Mouse (Mus musculus): ENCODE results near the gene Nup88. TPM values are rescaled to one million over a fixed set of nuclear protein-coding genes. Genes with fewer than 3 reads are reported as not detected.
"Not testable (repeated sequence)": the region's sequence is repeated elsewhere in the genome, so short reads cannot be mapped to it uniquely, and the experiment has no call there.

Nup88 gene
- polyA plus RNA-seq, 1 experiment = 20.4 TPM

DNA sequence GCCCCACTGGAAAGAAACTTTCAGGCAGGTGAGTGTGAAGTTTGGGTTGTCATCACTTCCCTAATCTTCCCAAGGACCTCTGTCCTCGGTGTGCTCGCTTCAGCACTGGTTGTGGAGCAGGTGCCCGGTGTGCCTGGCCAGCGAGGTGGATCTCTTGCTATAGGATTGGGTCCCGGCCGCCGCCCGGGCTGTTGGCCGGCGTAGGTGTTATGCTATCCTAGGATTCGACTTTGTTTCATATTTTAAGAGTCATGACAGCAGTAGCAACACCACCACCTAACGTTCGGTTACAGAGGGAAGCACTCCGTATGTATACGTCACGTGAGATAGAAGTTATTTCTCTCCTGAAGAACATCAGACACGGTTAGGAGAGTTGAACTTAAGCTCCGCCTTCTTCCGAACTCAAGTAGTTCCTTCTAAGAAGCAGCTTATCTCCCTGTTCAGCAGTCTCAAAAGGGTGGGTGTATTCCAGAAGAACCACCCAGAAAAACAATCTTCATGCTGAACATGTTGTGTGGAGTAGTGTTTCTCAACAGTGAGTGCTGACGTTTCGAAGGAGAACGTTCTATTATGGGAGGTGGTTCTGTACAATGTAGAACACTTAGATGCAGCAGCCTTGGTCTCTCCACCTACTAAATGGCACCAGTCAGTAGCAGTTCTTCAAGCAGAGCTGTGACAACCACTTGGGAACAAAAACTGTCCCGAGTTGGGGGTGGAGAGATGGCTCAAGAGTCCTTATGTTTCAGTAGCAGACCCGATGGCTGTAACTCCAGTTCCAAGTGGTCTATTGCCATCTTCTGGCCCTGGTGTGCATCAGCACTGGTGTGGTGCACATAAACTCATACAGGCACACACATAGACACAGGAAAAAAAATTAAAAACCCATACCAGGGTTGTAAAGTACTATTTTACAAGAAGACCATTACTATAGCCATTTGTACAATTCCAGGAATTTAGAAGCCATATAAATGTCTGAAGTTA, 1.1 kb upstream of the Nup88 start:
- peak; percentile 48 for DNase-seq (ENCODE audit: low read depth, low spot score)
- WGBS = 12% methylated on average over 24 of the region's 24 CpGs

DNA sequence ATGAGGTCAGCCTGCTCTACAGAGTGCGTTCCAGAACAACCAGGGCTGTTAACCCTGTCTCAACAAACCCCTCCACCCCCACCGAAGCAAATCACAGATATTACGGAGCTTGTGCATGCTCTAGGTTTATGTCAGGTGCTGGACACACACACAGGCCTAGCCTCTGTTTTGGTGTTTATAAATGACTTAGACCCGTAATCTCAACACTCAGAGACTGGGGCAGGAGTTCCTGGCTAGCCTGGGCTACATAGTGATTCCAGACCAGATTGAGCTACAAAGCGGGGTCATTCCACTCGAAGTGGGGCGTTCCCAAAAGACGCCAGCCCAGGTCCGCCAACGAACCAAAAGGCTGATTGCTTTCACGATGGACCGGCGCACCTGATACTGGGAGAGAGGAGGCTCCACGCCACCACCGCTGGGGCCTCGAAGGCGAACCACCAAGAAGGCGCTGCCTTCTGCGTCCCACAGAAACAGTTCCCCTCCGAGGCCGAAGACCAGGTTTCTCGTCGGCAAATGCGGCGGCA, 440 bp downstream of the Nup88 start:
- DNase-seq (ENCODE audit: low read depth, low spot score) = peak; percentile 7
- under 1% methylated on average over 25 of the region's 25 CpGs for WGBS

DNA sequence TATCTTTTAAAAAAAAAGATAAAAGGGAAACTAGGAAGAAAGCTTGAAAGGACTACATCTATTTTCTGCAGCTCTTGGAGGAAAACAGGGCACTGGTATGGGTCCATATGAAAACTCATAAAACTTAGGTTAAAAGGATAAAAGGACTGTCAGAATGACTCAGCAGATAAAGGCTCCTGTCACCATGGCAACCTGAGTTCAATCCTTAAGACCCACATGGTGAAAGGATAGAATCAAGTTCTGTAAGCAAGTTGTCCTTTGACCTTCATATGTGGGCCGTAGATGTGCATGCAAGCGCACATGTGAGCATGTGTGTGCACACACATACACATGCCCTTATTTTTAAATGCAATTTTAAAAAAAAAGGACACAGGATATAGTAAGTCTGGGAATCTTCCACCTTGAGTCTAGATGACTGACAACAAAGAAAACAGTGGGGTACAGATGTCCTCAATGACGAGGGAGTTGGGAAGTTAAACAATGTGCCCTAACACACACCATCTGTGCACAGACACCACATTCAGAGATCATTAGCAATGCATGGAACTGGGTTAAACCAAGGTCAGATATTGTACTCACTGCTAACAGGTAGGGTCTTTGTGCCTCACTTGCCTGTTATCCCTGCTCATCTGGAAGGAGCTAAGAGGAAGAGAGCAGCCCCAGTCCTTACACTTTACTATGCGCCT, 5.4 kb downstream of the Nup88 start:
- no peak for DNase-seq (ENCODE audit: low read depth, low spot score)
- WGBS = 81% methylated on average over 4 of the region's 4 CpGs

DNA sequence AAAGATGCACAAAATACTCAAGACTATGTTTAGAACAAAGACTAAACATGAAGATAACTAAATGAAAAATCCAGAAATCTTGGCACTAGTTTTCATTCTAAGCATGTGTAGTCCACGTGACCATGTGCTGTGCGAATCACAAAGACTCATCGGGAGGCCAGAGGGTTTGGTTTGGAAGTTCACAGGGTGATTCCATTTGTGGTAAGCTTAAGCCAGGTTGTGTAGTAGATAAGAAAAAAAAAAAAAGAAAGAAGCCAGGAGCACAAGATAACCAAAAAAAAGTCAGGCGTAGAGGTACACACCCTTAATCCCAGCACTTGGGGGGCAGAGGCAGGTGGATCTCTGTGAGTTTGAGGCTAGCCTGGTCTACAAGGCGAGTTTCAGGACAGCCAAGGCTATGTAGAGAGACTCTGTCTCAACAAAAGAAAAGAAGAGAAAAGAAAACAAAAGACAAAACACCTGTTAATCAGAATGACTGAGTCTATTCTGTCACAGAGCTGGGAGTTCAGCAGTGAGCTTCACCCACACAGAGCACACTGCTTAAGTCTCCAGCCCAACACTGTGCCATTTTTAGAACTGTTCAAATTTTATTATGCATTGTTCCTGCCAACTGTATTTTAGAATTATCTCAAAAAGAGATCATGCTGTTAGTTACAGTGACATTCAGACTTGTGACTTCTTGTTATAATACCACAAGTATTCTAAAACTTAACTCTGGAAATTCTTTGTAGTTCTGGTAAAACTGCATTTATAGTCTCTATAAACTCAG, 8.8 kb downstream of the Nup88 start:
- DNase-seq (ENCODE audit: low read depth, low spot score) = no peak
- WGBS = 93% methylated on average over 5 of the region's 5 CpGs

DNA sequence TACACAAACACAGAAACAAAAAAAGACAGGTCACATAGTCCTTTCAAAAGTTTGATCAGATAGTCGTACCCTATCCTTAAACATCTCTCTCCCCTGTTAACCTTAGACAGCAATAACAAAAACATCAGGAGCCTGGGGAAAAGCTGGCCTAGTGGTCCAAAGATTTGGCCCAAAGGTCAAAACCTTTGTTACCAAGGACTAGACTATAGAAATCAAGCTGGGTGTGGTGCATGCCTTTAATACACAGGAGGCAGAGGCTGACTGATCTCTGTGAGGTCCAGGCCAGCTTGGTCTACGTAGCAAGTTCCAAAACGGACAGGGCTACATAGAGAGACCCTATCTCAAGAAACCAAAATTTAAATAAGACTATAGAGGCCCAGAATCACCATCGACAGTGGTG, 15.1 kb downstream of the Nup88 start:
- no peak for DNase-seq (ENCODE audit: low read depth, low spot score)
- 96% methylated on average over 4 of the region's 4 CpGs for WGBS

DNA sequence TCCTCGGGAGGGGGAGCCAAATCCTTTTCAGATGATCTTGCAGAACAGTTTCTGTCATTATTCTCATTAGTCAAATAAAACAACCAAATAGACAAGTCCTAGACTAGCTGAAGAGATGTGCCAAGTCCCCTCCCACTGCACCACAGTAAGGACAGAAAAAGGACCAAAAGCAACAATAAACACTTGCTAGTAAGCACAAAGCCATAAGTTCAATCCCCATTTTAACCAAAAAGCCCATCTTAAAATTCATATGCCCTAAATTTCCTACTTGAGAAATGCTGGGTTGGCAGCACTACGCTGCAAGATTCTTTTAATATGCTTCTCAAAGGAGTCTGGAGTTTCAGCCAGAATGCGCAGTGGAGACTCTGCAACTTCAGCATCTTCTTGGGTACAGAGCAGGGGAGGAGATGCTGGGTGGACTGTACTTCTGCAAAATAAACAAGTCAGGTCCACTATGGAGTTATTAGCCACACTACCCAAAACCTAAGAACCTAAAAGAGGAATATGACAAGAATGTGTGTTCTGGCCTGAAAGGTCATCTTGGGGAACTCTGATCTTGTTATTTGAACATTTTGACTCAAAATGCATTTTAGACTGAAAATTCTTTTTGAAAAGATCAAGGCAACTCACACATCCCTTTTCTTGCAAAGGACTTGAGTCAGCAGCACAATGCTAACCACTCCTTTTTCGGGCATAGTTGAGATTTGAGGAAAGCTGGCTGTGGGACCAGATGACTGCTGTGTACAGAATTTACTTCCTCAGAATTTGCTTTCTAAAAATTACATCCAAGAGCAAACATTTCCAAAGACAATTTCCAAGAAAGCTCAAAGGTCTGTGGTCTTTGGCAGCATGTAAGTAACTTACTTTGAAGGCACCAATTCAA, 24.6 kb downstream of the Nup88 start:
- DNase-seq (ENCODE audit: low read depth, low spot score) = no peak
- whole genome bisulfite sequencing = 77% methylated on average over 4 of the region's 4 CpGs

DNA sequence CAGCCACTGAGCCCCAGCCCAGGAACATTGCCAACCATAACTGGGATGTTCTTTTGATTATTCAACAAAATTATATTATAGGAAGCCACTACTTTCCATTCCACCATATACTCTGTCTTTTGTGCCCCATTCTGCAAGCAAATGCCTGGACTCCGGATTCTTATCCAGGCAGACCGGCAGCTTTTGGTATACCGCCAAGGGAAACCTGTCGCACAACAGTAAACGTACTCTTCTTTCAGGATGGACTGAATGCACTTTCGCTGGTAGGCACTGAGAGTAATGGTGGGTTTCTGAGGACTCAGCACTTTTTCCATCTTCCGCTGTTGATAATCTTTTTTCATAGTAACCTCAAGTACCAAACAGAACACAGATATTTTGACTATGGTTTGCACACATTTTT, 26.1 kb downstream of the Nup88 start:
- no peak for DNase-seq (ENCODE audit: low read depth, low spot score)
- WGBS = 87% methylated on average over 7 of the region's 7 CpGs

DNA sequence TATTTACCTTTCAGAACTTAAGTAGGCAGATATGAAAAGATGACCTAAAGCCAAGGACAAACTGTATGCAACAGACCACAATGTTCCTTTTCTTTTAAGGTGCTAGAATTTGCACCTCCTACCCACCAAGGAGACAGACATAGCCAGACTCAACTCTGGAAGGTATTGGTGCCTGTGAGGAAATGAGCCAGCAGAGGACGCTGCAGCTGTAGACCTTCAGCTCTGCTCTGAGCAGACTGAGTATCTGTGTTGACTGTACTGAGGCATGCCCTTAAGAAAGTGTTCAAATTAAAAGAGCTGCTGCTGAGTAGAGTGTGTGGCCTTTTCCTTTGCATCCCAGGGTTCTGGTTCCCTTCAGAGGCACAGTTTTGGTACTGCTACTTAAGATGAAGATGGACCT, 27.2 kb downstream of the Nup88 start:
- DNase-seq (ENCODE audit: low read depth, low spot score) = no peak
- 88% methylated on average over 1 of the region's 1 CpGs for WGBS

DNA sequence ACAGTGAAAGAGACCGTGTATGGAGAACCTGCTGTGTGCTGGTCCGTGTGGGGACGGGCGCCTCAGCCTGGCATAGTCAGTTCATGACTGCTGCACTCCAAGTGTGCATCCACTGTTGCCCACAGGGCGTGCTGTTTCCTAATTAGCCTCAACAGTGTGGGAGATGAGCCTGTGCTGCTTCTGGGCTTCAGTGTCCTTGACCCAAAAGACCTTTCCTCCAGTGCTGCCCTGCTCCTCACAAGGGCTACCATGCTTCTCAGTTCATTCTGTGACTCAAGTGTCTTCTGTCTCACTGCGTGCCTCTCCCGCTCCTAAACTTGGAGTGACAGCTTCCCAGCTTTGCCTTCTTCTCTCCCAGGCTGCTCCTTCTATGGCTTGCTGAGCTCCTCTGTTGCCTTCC, 34.5 kb downstream of the Nup88 start:
- 94% methylated on average over 7 of the region's 7 CpGs for WGBS
- DNase-seq (ENCODE audit: low read depth, low spot score) = no peak

DNA sequence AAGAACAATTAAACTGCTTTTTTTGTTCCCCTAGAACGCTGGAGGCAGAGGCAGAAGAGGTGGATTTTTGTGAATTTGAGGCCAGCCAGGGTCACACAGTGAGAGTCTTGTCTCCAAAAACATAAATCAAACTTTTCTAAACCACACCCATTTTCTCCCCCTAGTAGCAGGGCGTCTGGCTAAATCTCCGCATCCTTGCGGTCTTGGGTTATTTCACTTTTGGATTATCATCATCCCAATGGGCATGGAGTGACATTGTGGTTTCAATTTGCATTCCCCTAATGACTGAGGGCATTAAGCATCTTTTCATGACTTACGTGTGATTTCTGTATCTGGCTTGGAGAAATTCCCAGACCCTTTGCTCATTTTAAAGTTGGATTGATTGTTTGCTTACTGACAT, 38.3 kb downstream of the Nup88 start:
- 81% methylated on average over 5 of the region's 5 CpGs for WGBS
- no peak for DNase-seq (ENCODE audit: low read depth, low spot score)

DNA sequence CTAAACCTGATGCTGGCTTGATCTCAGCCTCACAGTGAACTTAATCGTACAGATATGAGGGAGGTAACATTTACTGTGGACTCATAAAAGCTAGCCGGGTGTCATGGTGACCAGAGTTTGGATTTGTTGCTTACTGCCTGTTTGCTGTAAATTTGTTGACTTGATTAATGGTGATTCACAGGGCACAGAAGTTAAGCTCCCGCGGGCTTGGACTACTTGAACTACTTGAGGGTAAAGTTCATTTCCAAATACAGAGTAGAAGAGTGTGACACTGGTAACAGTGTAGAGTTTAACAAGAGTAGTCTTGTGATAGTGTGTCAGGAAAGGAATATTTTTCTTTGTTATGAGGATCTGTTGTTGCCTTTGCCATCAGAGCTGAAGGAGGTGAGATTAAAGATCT, 50.2 kb downstream of the Nup88 start:
- 65% methylated on average over 4 of the region's 4 CpGs for WGBS
- no peak for DNase-seq (ENCODE audit: low read depth, low spot score)

DNA sequence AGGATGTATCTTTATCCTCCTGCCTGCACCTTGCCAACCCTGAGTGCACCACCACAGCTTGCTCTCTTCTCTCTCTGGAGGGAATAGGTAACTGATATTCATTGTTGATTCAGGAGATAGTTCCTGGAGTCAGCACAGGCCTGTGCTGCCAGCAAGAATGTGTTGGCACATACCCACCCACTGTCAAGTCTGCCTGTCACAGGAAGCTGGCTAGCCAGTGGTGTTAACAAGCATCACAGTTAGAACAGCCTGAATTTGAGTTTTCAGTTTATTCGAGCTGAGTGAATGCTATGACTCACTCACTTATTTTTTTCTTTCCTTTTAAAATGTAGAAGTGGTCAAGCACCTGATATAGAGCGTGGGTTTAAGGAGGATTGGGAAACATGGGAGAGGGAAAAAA, 51.9 kb downstream of the Nup88 start:
- no peak for DNase-seq (ENCODE audit: low read depth, low spot score)
- WGBS = 75% methylated on average over 2 of the region's 2 CpGs

DNA sequence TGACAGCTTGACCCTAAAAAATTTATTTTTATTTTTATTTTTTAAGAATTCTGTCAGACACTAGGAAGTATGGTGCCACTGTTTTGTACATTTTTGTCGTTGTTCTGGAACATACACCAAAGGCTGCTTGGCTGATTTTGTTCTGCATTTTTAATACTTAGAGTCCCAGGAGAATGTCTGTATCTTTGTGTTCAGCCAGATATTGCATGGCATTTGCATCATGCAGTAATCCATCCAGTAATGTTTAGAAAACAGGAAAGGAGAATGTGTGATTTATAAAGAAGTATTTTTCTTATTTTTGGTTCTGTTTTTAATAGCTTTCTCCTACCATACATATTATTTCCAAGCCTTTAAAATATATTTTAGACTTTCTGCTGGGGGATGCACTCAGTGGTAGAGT, 57.9 kb downstream of the Nup88 start:
- DNase-seq (ENCODE audit: low read depth, low spot score) = no peak

DNA sequence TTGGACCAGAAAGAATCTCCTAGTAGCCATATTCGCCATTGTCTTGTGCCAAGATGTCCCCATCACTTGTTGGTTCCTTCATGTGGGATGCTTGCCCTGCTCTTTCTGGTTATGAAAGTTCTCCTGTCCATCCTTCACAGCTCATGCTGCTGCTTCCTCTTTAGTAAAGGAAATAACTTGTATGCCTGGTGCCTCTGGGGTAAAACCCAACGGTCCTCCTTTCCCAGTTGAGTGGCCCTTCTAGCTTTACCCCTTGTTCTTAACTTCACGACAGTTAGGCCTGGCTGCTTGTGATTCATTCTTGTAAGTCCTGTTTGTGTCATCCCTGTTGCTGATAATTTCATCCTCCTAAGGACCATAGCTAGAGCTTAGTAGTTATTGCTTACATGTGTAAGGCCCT, 58.5 kb downstream of the Nup88 start:
- 89% methylated on average over 3 of the region's 3 CpGs for WGBS
- no peak for DNase-seq (ENCODE audit: low read depth, low spot score)

More for the DNA sequence above, 57.9 kb downstream of the Nup88 start:
- 83% methylated on average over 1 of the region's 1 CpGs for WGBS

DNA sequence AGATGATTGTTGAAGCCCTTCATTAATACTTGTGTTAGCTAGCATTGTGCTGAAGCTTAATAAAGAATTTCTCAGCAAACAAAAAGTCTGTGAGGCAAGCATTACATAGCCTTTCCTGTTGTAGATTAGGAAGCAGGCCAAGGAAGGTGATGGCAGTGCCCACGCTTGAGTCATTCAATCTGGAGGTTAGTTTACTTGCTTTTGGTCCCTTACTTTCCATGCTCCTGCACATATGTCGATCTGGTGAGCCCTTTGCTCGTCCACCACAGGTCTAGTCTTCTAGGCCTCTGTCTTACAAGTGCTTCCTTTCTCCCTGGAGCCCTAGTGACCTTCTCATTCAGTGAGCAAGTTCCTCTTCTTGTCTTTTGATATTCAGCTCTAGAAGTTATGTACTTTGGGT, 63.1 kb downstream of the Nup88 start:
- 94% methylated on average over 3 of the region's 3 CpGs for WGBS

DNA sequence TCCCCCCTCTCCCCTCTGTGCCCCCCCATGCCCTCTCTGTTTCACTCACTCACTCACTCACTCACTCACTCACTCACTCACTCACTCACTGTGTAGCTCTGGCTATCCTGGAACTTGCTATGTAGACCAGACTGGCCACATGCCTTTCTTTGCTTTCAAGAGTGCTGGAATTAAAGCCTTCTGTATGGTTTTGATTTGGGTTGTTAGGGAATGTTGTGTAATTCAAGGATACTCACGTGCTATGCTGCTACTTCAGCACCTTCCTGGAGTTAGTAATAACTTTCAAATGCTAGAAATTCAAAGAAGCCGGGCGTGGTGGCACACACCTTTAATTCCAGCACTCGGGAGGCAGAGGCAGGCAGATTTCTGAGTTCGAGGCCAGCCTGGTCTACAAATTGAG, 71.6 kb downstream of the Nup88 start:
- DNase-seq (ENCODE audit: low read depth, low spot score) = not testable (repeated sequence)
- 91% methylated on average over 5 of the region's 5 CpGs for WGBS

More for the DNA sequence above, 63.1 kb downstream of the Nup88 start:
- no peak for DNase-seq (ENCODE audit: low read depth, low spot score)

DNA sequence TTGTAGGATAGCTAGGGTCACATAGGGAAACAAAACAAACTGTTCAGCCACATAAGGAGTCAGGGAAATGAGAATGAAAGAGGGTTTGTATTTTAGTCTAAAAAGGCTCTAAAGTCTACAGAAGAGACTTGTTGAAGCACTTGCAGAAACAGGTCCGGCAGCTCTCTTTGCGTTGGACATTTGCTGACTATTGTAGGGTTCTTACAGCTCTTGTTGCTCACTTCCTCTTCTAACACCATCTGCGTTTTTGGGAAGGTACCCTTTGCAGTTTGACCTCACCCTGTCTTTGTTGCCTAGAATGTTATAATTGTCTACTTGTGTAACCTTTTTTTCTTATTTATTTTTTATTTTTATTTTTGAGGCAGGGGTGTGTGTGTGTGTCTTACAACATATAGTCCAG, 72.1 kb downstream of the Nup88 start:
- DNase-seq (ENCODE audit: low read depth, low spot score) = no peak
- WGBS = 68% methylated on average over 3 of the region's 3 CpGs
